Mouse (Mus musculus) gastrocnemius, postnatal 25 days (tissue): ENCODE measurements at regions not wholly inside any gene's neighbourhood (a gene's known extent, or its start where the extent isn't known, plus 50 kb on each side); places are given as distances from the start of the nearest gene placed in this dataset.

ENCODE experiments used
- DNase-seq: peaks from one replicate; pipeline ENCODE4 v3.0.0; 2022

DNA sequence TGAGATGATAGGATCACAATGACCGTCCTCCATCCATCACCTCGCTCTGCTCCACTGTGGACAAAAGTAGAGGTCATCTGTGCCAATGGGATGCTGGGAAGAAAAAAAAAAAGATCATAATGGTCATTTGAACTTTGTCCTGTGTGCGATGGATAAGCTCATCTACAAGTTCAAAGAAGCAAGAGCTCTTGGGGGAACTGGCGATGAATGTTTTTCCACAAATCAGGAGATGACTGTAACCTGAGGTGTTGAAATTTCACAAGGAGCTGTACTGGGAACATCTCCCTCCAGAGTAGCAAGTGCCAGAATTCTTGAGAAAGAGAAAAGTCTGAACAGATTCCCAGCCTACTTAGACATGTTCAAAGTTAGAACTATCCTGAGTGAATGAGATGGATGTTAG is 287.0 kb downstream of the Tns3 start:
- no peak for DNase-seq

DNA sequence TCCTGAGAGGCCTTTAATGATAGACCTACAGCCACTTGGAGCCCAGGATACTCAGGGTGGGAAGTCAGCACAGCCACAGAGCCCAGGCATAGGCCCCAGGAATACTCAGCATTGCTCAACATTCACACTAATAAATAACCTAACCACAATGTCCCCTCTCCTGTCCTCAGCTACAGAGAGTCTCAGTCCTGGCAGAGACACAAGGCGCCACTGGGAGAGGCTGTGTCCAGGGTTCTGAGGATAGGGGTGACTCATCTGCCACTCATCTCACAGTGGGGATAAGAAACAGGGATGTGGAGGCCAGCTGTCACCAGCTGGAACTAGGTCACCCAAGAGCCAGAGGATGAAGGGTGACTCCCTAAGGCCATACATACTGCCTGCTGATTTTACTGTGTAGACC is 298.8 kb downstream of the Tns3 start:
- no peak for DNase-seq

DNA sequence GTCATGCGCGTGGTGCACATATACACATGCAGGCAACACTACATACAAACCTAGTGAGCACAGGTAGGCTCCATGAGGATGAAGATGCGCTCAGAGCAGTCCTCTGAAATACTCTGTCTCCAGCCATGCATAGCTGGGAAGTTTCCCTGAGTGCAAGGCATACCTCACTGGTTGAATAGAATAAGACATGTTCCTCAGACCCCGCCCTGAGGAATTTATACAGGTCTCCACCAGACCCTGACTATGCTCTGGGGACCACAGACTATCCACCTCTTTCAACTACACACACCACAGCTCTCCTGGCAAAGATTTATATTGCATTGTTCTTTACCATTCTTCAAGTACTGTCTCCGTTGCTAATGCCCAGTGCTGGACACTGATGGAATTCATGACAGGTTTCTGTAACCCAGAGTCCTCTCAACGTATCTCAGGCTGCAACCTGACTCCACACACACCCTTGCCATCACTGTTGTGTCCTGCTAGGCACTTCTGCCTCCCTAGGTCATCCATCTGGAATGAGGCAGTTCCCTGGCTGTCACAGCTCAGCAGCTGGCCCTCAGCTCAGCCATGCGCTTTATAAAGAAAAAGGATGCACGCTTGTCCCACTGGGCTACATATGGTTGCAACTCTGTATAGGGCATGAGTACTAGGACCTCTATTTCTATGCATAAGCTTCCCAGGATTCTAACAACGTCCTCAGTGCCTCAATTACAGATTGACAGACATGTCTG is 299.5 kb downstream of the Tns3 start:
- no peak for DNase-seq

DNA sequence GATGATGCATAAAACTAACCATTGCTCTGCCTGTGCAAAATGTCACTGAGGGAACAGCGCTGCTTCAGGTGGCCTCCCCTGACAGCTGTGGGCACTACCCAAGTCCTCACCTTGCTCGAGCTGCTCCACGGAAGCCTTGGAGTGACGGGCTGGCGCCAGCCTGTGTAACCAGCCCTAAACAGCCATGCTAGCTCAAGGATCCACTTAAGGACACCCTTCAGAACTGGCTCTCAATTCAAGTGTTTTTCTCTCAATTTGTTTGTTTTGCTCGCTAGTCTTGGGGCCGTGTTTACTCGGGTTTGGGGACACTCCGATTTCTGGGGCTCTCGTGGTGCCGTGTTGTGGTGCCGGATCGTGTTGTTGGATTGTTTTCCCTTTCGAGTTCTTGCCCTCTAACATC is 319.4 kb downstream of the Tns3 start:
- no peak for DNase-seq

DNA sequence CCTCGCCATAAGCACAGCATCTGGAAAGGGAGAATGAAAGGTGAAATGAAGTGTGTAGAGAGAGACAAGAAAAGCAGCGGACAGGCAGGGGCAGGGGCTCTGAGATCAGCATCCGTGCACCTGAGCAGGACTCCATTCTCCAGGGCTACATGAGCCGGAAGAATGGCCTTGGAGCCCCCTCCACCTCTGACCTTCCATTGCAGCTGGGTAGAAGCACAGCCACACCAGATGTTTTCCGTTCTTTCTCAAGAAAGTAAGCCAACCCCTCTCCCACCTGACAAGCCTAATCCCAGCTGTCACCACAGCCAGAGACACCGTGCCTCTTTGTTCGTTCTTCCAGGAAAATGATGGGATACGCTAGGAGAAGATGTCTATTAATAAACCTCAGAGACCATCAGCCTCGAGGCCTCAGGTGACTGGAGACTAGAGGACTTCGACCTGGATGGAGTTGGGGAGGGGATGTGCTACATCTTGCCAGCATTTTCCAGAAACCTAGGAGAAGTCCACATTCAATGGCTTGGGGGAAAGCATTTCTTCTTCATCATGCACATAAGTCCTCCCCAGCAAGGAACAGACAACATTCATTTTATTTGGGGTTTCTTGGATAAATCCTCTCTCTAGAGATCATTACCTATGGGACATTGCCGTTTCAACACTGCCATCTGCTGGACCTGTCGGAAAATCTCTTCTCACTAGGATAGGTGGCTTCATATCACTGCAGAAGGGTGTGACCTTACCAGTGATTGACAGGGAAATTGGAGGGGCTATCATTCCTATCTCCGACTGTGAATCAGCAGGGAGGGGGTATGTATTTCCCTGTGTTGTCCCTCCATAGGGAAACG is 361.8 kb downstream of the Tns3 start:
- no peak for DNase-seq

DNA sequence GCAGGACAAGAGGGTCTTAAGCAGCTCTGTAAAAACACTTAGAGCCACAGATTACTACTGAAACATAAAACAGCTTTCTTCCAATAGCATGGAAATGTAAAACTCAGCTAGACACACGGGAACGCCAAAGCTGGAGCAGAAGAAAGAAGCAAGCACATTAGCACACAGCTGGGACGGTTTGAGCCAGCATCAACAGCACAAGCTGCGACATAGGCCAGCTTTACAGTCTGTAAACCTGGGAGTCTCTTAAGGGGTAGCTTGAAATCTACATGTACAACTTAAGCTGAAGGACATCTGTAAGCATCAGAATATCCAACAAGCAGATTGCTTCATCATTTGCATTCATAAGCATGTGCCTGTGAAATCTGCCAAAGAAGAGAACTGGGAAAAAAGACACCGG is 366.9 kb downstream of the Tns3 start:
- no peak for DNase-seq

DNA sequence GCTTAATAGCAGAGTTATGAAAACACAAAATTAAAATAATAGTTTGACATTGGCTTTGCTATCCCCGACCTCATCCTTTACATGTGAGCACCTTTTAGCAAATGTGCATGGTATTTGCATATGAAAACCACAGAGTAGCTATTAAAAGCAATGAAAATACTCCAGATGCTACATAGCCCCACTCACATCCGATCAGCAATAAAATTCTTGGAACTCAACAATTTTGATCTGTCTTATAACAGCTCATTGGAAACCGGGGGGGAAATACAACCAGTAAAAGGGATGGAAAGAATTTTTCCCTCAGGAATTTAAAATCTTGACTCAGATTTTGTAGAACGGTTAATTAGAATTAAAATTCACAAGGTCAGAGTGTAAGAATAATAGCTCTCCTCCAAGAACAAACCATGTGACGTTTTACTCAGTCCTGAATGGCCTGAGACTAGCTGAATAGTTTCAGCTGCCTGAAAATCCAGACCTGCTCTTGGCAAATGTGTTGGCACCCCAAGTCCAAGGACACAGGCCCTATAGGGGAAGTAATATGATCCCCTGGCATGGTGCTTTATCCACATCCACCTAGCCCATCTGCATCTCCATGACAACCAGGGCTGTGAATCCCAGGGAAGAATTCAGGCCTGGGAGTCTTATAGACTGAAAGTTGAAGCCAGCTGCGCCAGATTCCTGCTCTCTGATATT is 370.9 kb downstream of the Tns3 start:
- DNase-seq: no peak

DNA sequence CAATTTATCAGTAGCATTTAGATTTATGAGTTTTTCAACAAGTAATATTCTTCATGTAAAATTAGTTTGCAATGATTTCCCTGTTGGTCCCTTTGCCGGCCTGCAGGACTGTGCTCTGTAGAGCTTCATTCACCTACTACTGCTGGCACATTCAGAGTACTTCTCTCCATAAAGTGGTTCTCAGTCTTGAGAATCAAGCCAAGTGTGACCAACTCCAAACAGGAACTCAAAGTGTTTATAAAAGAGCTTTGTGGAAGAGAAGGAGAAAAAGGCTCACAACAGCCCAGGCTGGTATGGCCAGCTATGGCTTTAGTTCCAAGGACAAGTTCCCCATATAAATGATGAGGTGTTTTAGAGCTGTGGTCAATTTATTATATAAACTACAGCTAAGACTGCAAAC is 379.1 kb downstream of the Tns3 start:
- DNase-seq: no peak

DNA sequence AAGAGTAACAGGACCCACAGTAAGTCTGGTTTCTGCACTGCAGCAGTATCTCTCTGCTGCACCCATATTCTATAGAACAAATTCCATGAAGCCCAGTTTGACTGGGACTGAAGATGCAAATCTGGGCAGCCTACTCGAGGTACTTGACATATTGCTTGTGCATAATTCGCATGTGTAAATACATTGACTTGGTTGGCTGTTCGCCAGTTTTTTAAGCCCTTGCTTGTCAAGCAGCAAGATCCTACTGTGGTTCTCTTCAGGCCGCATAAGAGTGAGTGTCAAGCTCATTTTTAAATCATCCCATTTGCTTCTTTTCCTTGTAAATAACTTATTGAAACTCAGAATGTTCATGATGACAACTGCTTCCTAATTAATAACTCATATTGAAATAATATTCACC is 389.1 kb downstream of the Tns3 start:
- DNase-seq: no peak

DNA sequence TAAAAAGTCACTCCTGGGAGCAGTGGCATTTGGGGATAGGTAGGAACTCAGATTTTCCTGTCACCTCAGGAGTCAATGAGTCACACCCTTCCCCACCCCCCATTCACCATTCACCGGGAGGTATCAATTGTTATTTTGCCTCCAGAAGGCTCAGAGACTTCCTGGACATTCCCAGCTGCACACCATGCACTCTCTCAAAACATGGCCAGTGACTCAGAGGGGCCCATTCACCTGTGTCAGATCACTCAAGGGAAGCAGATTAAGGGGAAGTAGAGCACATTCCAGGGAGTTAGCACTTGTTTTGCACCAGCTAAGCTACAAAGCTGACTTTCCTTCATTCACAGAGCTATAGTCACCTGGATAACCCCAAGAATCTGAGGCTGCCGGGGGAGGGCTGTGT is 395.2 kb downstream of the Tns3 start:
- no peak for DNase-seq

DNA sequence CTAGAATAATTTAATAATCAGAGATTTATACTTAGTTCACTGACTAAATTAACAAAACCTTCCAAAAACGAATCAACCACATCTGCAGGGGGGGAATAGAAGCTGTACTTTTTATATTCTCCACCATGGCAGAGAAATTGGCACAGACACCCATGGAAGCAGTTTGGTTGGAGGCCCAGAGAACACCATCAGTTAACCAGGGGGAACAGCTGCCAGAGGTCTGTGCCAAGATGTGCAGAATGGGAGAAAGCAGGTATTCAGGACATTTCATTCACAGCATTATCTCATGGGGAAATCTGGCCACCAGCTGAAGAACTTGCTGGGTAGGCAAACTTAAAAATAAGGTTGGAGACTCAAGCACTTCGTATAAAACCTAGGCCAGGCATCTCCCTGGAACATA is 410.3 kb downstream of the Tns3 start:
- no peak for DNase-seq

DNA sequence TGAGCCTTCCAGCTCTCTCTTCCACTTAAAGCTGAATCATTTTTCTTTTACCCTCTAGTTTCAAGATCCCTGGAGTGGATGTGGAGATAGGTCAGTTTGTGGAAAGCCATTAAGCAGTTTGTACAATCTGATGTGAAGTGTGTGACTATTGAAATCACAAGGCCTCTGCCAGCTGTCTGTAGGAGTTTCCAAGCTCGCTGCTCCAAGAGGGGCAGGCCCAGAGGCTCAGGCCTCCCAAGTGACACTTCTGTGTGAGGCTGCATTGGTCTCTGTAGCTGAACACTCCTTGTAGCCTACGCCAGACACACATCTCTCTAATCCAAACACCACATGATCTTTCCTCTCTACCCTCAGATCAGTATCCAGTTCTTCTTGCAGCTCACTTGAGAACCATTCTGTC is 413.0 kb downstream of the Tns3 start:
- peak; percentile 29 for DNase-seq

DNA sequence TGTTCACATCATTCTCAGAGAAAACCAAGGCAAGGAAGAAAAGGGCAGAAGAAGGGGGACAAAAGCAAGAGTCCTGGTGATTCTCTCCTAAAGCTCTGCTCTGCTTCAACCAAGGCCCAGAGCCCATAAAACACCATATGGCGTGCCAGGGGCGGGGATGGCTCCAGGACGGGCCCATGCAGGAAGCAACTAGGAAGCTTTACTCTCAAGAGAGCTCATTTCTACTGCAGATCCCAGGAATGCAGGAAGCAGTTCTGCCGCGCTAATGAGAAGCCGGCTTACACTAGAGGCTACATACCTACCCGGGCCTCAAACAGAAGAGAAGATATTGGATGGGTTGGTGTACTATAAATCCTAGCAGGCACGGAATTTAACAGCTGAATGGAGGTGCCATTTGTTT is 414.9 kb downstream of the Tns3 start:
- no peak for DNase-seq

DNA sequence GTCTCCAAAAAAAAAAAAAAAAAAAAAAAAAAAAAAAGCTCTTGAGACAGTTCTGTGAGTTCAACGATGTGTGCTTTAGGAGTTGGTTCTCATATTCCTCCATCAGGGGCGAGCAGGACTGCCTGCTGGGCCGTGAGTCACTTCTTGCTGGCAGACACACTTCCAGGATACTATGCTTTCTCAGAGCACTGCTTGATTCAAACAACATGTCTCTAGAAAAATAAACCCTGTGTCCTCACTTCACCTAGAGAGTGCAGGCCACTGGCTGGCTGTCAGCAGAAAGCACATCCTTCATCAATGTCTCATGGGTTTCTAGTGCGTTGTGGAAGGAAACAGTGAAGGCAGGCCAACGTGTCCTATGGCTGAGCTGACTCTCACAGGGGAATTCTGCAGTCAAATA is 416.8 kb downstream of the Tns3 start:
- DNase-seq: peak; percentile 74

DNA sequence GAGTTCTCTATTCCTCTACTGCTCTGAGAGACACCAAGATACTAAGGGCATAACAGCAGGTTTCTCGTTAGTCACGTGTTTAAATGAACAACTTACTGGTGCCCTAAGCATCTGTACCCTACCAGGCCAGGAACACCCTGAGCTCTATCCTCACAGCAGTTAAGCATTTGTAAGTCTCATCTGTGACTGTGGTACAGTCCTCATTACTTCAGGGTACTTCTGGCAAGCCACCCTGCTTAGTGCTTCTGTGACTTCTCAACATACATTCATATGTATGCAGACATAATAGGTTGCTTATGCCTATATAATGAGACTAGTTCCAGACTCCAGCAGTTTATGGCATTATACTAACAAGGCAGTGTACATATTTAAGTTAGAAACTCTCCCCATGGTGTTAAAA is 417.3 kb downstream of the Tns3 start:
- no peak for DNase-seq

DNA sequence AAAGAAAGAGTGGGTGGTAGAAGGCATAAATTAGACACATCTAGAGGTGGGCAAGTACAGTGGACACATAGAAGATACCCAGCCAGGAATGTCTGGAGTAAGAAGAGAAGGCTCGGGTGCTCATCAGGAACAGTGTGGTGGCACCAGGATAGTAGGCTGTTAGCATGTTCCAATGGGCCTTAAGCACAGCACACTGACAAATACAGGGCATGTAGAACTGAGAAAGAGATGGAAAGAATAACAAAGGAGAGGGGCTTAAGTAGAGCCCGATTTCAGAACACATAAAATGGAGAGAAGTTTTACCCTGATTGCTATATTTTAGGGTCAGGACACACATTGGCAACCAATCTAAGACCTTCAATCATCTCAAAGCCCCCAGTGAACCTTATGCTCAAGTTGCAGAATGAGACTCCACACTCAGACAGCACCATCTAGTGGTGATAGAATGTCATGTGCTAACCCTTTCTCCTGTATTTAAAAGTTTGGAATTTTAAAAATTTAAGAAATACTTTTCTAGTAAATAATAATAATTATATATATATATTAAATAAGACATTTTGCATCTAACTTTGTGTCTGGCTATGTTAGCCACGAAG is 418.8 kb downstream of the Tns3 start:
- no peak for DNase-seq

DNA sequence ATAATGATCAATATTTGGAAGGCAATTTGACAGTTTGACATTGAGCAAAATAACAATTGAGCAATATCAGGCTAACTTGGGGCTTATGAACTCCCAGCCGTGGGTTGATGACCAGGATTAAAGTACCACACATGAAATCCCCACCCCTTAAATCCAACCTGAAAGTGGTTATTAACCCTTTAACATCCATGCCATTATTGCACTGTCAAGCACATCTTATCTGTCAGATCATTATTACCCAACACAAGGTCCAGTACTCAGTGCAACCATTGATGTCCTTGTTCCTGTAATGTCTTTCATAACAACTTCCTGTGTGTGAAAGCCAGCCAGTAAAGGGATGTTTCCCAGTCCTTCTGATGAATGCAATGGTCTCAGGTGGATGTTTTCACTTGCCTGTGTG is 425.8 kb downstream of the Tns3 start:
- no peak for DNase-seq

DNA sequence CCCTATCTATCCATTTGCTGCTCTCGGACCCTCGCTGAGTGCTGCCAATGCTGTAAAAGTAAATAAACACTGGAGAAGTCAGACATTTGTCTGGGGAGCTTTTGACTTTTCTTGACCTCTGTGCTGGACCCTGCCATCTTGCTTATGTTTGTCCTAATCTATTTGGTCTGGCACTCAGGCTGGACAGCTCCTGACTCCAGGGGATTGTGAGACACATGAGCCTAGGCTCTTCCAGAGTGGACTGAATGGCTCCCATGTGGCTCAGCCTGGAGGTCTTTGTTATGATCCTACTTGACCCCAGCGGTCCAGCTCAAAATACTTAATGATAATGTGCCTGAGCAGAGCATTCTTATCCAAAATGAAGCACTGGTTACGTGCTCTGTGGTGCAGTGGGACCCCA is 426.8 kb downstream of the Tns3 start:
- no peak for DNase-seq

DNA sequence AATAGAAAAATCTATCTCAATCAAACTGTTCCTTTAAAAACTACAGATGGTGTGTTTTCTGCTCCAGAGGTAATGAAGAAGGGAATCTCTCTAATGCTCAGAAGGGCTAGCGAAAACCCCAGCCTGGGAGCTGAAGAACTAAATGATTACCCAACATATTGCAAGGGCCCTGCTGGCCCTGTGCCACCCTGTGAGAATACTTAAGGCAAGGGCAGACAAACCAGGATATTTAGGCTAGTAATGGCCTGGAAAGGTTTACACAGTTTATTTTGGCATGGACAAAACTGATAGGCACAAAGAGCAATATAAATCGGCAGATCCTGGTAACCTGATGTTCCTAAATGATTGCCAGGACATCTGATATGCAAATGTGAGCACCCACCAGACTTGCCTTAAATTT is 428.3 kb downstream of the Tns3 start:
- DNase-seq: no peak

DNA sequence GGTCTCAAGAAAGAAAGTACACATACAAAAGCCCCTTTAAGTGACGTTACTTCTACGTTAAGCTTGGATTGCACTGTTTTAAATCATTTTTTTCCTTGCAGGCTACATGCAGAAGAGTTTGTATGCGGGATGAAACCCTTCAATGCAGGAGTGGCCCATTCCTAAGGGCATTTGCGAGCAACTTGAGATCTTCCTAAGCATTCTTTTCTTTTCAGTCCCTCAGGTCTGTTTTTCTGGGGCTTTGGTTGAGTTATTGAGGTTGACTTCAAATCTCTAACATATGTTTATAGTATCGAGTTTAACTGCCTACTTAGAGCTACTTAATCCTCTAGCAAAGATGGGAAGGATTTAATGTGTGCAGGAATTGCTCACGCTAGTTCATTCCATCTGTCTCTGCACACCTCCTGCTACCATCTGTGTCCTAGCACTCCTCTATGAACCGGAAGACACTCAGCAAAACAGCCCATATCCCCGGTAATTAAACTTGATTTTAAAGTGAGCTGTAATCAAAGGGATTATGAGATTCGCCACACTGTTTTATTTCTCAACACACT is 431.6 kb downstream of the Tns3 start:
- DNase-seq: no peak

DNA sequence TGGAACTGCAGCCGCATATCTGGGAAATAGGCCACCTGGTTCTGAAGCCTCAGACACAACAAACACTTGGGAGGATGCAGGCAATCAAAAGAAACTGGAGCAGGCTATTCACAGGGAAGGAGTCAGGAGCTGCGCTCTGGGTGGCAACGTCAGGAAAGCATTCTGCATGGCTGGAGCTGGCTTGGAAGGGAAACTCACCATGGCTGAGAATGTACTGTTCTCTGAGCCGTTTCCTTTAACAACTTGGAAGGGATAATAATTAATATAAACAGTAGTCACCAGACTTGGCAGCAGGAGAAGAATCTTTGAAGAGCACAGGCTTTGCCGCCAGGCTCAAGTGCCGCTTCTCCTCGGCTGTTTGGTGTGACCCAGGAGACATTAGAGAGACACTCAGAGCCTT is 434.5 kb downstream of the Tns3 start:
- DNase-seq: peak; percentile 58

DNA sequence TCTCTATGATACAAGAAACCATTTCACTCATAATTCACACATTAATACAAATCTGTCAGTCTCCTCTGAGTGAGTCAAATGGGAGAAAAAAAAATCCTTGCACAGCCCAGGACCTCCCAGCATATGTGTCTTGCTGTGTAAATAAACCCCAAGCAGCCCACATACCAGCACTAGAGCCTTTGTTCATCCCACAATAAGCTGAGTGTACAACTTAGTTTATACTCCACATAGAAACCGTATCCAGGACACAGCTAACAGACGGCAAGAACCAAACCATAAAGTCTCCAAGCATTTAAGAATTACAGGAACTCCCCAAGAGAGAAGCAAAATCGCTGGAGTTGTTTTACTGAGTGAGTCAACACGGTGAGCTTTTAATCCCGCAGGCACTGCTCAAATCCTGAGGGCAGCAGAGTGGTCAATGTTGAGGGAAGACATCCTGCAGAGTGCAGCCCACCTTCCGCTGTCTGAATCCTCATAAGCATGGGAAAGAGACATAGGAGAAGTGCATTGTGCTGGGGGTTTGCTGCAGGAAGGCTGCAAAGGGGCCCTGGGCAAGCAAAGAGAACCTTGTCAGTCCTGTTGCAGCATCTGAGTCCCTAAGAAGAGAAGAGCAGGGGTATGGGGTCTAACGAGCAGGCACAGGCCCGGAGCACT is 436.4 kb downstream of the Tns3 start:
- no peak for DNase-seq
